Mouse (Mus musculus) E14TG2a.4 (cell line): ENCODE results near the gene Dock4.

Experiments used
- CTCF ChIP-seq: conservative IDR thresholded peaks from 2 replicates; pipeline ENCODE4 v1.5.1; 2014; ENCODE audit warnings: low read length
- NANOG ChIP-seq: IDR thresholded peaks from 2 replicates; pipeline ENCODE4 v1.6.1; 2014; ENCODE audit warnings: borderline replicate concordance, low read length, mixed read lengths

GRCm38 (mm10) chr12:40469009-40469408, 23.3 kb downstream of the Dock4 start:
- no peak for TF ChIP-seq CTCF
- TF ChIP-seq NANOG: no peak
